Mouse (Mus musculus): Measurements from ENCODE around the gene Olfr366. TPM values are rescaled to one million over a fixed set of nuclear protein-coding genes. Genes with fewer than 3 reads are reported as not detected.

Gene Olfr366
- polyA plus RNA-seq (2012; rRNA removed; ENCODE audit: low replicate concordance) = not detected in 2 replicates

GRCm38 (mm10) chr2:37211274-37211673 lies at the start of gene Olfr366:
Olfr366 (plus strand) TSS chr2:37211574.

GRCm38 (mm10) chr2:37187898-37188297 lies 23.5 kb upstream of the Olfr366 start, which contains the start of gene Olfr365:
Olfr365 (plus strand) TSS chr2:37188198.

Other genes with a start within 250 kb of the Olfr366 start
- not detected in 2 replicates for gene Olfr357, start 217.7 kb upstream of the Olfr366 start, polyA plus RNA-seq (2012; rRNA removed; ENCODE audit: low replicate concordance)
- gene Olfr358, start 202.2 kb upstream of the Olfr366 start, polyA plus RNA-seq (2012; rRNA removed; ENCODE audit: low replicate concordance) = not detected in 2 replicates
- gene Olfr360, start 145.8 kb upstream of the Olfr366 start, polyA plus RNA-seq (2012; rRNA removed; ENCODE audit: low replicate concordance) = not detected in 2 replicates
- gene Olfr361, start 122.3 kb upstream of the Olfr366 start, polyA plus RNA-seq (2012; rRNA removed; ENCODE audit: low replicate concordance) = not detected in 2 replicates
- not detected in 2 replicates for gene Olfr362, start 93.7 kb upstream of the Olfr366 start, polyA plus RNA-seq (2012; rRNA removed; ENCODE audit: low replicate concordance)
- gene Olfr364-ps1, start 72.3 kb upstream of the Olfr366 start, polyA plus RNA-seq (2012; rRNA removed; ENCODE audit: low replicate concordance) = not detected in 2 replicates
- gene Olfr365, start 23.4 kb upstream of the Olfr366 start, polyA plus RNA-seq (2012; rRNA removed; ENCODE audit: low replicate concordance) = not detected in 2 replicates
- gene Olfr368, start 114.9 kb downstream of the Olfr366 start, polyA plus RNA-seq (2012; rRNA removed; ENCODE audit: low replicate concordance) = not detected in 2 replicates
- 2.1 and 2.3 TPM in 2 replicates for gene Pdcl, start 147.8 kb downstream of the Olfr366 start, polyA plus RNA-seq (2012; rRNA removed; ENCODE audit: low replicate concordance)
- 0.88 and 1.3 TPM in 2 replicates for gene Rc3h2, start 211.3 kb downstream of the Olfr366 start, polyA plus RNA-seq (2012; rRNA removed; ENCODE audit: low replicate concordance)
- gene Zbtb26, start 231.6 kb downstream of the Olfr366 start, polyA plus RNA-seq (2012; rRNA removed; ENCODE audit: low replicate concordance) = 0.13 and 0.47 TPM in 2 replicates
- gene Zbtb6, start 231.6 kb downstream of the Olfr366 start, polyA plus RNA-seq (2012; rRNA removed; ENCODE audit: low replicate concordance) = 0.40 and 0.49 TPM in 2 replicates
- gene Rabgap1, start 231.7 kb downstream of the Olfr366 start, polyA plus RNA-seq (2012; rRNA removed; ENCODE audit: low replicate concordance) = 1.6 and 1.8 TPM in 2 replicates